Mouse (Mus musculus): ENCODE data around the gene Asb8.

Asb8 gene

GRCm38 (mm10) chr15:98165525-98165924 lies at the start of gene Asb8:
Asb8 (minus strand) TSS chr15:98165625.
- no peak for DNase-seq

GRCm38 (mm10) chr15:98214130-98214529 lies 48.7 kb upstream of the Asb8 start:
- no peak for DNase-seq

- DNase-seq = no peak
Measured at GRCm38 (mm10) chr15:98213336-98213870, 48.0 kb upstream of the Asb8 start.

GRCm38 (mm10) chr15:98209676-98210075 lies 44.3 kb upstream of the Asb8 start:
- no peak for DNase-seq

- DNase-seq = no peak
Measured at GRCm38 (mm10) chr15:98195442-98195841, 30.0 kb upstream of the Asb8 start, which contains the start of gene Olfr288. Olfr288 (minus strand) TSS chr15:98195542.

- DNase-seq = no peak
Measured at GRCm38 (mm10) chr15:98184456-98184855, 19.0 kb upstream of the Asb8 start.

GRCm38 (mm10) chr15:98181856-98182570 lies 16.6 kb upstream of the Asb8 start:
- no peak for DNase-seq

GRCm38 (mm10) chr15:98181132-98181711 lies 15.8 kb upstream of the Asb8 start:
- peak; percentile 95 for DNase-seq

GRCm38 (mm10) chr15:98180567-98181131 lies 15.2 kb upstream of the Asb8 start:
- no peak for DNase-seq

- no peak for DNase-seq
Measured at GRCm38 (mm10) chr15:98177320-98177719, 11.9 kb upstream of the Asb8 start.

GRCm38 (mm10) chr15:98173821-98174220 lies 8.4 kb upstream of the Asb8 start:
- peak; percentile 74 for DNase-seq

- no peak for DNase-seq
Measured at GRCm38 (mm10) chr15:98172113-98172512, 6.7 kb upstream of the Asb8 start.

- DNase-seq = no peak
Measured at GRCm38 (mm10) chr15:98170917-98171316, 5.5 kb upstream of the Asb8 start.

- peak; percentile 40 for DNase-seq
Measured at GRCm38 (mm10) chr15:98170365-98170764, 4.9 kb upstream of the Asb8 start.

GRCm38 (mm10) chr15:98168622-98169004 lies 3.2 kb upstream of the Asb8 start:
- no peak for DNase-seq

GRCm38 (mm10) chr15:98167645-98168621 lies 2.5 kb upstream of the Asb8 start:
- DNase-seq = peak; percentile 98

- peak; percentile 28 for DNase-seq
Measured at GRCm38 (mm10) chr15:98166963-98167644, 1.7 kb upstream of the Asb8 start, which contains the start of gene Ccdc184. Ccdc184 (plus strand) TSS chr15:98167158.

GRCm38 (mm10) chr15:98162561-98162960 lies 2.9 kb downstream of the Asb8 start:
- no peak for DNase-seq

- no peak for DNase-seq
Measured at GRCm38 (mm10) chr15:98161026-98161805, 4.2 kb downstream of the Asb8 start.

GRCm38 (mm10) chr15:98157253-98157652 lies 8.2 kb downstream of the Asb8 start:
- DNase-seq = no peak

- DNase-seq = no peak
Measured at GRCm38 (mm10) chr15:98155944-98156343, 9.5 kb downstream of the Asb8 start.

All from embryo, embryonic 11 days (tissue).